ENCODE assay signal across 12 mouse cellular contexts in genomic region chr4:57725569-57725968, GRCm38 (mm10).
"Had no signal": no experiment of that assay in that cellular context is flagged by ENCODE, and none has a peak within 500 bp of the region (broad histone marks: within the 10 kb centered on the region; RNA-seq: fewer than 3 reads in every experiment).

No protein-coding gene starts in this region.

- H3K9me3 ChIP-seq: limb, embryonic 15.5 days; liver, embryonic 12.5 days; midbrain, embryonic 10.5 days; neural tube, embryonic 12.5 days had no signal

- H3K27ac ChIP-seq: limb, embryonic 15.5 days; liver, embryonic 12.5 days; midbrain, embryonic 10.5 days; neural tube, embryonic 12.5 days had no signal

- H3K4me1 ChIP-seq: liver, embryonic 12.5 days; neural tube, embryonic 12.5 days had no signal

- H3K4me2 ChIP-seq: limb, embryonic 15.5 days; liver, embryonic 12.5 days; lung, embryonic 14.5 days; neural tube, embryonic 12.5 days had no signal

- H3K36me3 ChIP-seq: limb, embryonic 15.5 days; liver, embryonic 12.5 days; midbrain, embryonic 10.5 days; neural tube, embryonic 12.5 days had no signal

- H3K9ac ChIP-seq: limb, embryonic 15.5 days; liver, embryonic 12.5 days; lung, embryonic 14.5 days; neural tube, embryonic 12.5 days had no signal

- DNase-seq: kidney, postnatal 14 days; lung, embryonic 14.5 days; lung, postnatal 10 days; lung, postnatal 4 days; midbrain, embryonic 14.5 days; thymus, adult 18-20 months; thymus, postnatal 14 days had no signal

- ATAC-seq: liver, embryonic 12.5 days had no signal

- H3K4me3 ChIP-seq: limb, embryonic 15.5 days; liver, embryonic 12.5 days; midbrain, embryonic 10.5 days; myocyte; neural tube, embryonic 12.5 days had no signal

- H3K27me3 ChIP-seq: limb, embryonic 15.5 days; liver, embryonic 12.5 days; neural tube, embryonic 12.5 days had no signal
